Mouse (Mus musculus) CD4-positive helper T cell, adult 2 months (primary cell): ENCODE results near the gene Jagn1.

Experiments
- DNase-seq: peaks from one replicate; pipeline ENCODE4 v3.0.0-alpha.2; 2012; ENCODE audit warnings: low read depth, missing footprints, low spot score

Jagn1 gene

DNA sequence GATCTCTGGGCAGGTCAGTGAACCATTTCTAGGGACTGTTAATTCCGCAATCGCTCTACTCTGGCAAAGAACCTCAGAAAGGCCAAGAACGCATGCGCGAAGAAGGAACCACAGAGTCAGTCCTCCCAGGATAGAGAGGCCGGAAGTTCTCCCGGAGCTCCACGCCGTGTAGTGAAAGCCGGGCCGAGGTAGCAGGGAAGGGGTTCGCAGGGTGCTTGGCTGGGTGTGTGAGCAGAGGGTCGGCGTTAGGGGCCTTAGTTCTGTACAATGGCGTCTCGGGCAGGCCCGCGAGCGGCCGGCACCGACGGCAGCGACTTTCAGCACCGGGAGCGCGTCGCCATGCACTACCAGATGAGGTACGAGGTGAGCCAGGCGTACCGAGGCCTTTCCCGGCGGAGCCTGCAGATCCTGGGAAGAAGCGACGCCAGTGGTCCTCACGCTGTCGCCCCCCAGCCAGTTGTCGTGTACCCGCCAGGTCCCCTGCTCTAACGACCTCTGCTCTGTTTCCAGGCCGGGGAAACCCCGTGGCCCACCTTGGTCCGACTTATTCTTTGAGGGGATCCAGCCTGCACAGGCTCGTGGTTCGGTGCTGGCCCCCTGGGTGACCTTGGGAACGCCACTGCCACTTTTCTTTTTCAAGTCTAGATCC, at the start of gene Jagn1:
Jagn1 (plus strand) TSS at position 128 of the 649 bp plus-strand sequence.
- peak; percentile 91 for DNase-seq

DNA sequence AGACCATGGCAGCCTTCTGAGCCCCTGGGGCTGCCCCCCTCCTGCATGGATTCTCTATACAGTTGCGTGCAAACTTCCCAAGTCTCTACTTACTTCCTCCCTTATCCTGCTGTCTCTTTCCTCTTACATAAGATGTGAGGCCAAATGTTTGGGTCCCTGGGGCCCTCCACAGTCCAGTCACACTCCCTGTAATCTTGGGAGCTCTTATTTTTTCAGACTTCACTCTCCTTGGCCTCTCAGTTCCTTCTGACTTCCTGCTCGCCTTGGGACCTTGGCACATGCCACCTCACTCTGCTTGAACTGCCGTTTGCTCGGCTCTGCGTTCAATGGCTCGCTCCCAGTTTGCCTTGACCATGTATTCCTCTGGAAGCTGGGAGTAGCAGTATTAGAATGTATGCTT, 48.4 kb upstream of the Jagn1 start:
- no peak for DNase-seq

DNA sequence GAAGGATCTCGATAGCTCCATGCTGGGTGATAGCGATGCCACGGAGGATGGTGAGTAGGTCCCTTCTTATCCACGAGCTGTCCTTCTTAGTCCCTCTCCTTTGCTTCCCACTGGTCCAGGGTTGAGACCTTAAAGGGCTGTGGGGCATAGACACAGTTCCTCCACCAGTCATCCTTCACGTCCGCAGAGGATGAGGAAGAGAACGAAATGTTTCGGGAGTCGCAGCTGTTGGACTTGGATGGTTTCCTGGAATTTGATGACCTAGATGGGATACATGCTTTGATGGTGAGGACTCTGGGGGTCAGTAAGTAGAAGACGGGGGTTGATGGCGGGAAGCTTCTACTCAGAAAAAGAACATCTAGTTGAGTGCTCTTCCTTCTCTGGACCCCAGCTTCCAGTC, 47.6 kb upstream of the Jagn1 start:
- no peak for DNase-seq

DNA sequence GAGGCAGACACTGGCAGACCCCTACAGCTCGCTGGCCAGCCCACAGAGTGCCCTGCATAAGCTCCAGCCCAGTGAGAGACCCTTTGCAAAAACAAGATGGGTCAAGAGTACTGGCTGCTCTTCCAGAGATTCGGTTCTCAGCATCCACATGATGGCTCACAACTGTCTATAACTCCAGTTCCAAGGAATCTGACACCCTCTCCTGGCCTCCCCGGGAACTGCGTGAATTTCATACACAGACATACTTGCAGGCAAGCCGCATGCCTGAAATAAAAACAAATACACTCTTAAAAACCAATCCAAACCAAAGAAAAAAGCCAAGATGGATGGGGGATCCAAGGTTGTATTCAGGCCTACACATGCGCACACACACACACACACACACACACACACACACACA, 46.9 kb upstream of the Jagn1 start:
- no peak for DNase-seq

DNA sequence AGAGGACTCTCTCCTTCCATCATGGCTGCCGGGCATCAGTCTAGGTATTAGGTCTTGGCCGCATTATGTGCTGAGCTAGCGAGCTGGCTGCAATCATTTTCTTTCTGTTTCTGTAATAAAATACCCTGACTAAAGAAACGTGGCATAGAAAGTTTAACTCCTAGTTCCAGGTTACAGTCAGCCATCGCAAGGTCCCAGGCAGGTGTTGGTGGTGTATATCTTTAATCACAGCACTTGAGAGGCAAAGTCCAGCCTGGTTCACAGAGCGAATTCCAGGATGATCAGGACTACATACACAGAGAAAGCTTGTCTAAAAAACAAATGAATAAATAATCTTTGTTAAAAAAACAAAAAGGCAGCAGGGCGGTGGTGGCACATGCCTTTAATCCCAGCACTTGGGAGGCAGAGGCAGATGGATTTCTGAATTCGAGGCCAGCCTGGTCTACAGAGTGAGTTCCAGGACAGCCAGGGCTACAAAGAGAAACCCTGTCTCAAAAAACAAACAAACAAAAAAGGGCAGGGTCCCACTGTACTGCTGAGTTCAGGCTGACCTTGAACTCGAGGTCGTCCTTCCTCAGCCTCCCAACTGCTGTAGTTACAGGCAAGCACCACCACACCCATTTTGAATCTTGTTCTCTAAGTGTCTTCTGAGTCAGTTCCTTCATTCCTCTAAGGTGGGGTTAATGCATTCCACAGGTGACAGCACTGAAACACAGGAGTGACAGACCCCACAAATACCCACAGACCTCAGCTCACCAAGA, 45.9 kb upstream of the Jagn1 start:
- no peak for DNase-seq

DNA sequence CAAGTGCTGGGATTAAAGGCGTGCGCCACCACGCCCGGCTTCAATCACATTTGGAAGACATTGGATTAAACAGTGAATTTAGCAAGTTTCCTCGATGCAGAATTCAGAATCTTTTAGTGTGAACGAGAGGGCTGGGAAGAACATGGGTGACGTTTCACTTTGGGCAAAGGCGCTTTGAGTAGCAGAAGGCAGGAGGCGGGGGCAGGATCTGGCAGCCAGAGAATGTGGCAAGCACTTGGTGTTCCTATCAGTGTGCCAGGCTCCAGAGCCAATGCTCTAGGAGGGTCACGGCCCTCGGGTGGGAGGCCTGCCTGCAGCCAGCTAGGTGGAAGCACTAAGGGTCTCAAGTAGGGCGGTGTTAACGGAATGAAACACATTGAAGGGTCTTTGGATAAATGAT, 40.3 kb upstream of the Jagn1 start:
- DNase-seq, result no peak

DNA sequence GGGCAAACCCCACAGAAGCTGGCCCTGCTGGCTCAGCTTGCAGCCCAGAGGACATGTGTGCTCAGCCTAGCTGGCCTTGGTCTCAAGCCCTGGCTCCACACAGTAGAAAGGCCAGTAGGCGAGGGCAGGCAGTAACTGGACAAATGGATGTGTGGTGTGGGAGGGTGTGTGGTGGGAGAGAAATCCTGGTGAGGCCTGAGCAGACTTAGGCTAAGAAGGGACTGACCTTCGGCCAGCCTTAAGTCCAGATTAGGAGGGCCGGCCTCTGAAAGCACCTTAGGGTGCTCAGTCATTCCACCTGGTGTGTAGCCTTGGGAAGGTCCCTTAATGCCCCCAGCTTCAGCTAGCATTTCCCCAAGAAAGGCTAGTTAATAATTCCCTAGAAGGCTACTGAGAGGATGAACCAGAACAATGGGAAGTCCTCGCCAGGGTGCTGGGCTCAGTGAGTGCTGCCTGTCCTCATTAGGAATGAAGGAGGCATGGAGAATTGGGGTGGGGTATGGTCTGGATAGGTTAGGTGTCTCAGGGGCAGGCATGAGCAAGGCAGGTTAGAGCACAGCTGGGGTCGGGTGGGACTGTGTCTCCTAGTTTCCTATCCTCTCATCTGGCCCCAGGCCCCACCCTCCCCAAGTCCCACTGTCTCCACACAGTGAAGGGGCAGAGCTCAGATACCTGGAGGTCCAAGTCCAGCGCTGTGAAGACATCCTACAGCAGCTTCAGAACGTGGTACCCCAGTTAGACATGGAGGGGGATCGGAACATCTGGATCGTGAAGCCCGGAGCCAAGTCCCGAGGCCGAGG, 37.5 kb upstream of the Jagn1 start:
- no peak for DNase-seq

DNA sequence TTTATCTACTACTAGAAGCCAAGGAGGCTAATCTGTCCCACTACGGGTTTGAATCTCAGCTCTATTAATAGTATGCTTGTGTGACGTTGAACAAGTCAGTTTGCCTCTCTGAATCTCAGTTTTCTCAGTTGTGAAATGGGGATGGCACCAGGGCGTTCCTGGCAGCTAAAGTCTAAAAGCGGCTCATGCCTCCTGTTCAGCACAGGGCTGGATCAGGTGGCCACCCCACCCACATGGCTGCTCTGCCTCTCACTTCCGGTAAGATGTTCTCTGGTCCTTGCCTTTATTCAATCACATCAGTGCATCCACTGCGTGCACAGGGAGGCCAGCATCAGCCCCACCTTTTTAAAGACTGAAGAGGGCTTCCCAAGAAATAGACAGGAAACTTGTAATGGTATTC, 36.9 kb upstream of the Jagn1 start:
- no peak for DNase-seq

DNA sequence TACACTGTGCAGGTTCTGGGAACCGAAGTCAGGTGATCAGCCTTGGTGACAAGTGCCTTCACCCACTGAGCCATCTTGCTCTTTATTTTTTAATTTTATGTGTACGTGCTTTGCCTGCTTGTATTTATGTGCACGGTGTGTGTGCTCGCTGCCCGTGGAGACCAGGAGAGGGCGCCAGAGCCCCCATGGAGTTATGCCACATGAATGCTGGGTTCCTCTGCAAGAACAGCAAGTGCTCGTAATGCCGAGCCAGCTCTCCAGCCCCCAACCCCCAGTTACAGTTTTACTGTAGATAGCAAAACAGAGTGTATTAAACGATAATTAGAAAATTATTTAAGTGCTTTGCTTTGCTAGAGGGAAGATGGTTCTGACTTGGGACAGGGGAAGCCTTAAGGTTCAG, 35.7 kb upstream of the Jagn1 start:
- no peak for DNase-seq

DNA sequence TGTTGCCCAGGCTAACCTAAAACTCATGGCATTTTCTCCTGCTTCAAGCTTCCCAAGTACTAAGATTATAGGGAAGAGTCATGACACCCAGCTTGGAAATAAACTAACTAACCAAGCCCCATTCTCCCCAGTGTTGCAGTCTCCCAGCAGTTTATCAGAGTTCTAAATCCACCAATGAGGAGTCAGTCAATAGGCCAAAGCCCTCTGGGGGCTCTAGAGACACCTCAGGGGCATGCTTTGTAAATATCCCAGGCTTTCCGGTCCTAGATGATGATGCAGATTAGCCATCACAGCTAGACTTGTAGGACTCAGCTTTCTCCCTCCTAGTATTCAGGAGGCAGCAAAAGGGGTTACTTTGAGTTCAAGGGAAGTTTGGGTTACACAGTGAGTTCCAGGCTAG, 32.4 kb upstream of the Jagn1 start:
- DNase-seq, result no peak

DNA sequence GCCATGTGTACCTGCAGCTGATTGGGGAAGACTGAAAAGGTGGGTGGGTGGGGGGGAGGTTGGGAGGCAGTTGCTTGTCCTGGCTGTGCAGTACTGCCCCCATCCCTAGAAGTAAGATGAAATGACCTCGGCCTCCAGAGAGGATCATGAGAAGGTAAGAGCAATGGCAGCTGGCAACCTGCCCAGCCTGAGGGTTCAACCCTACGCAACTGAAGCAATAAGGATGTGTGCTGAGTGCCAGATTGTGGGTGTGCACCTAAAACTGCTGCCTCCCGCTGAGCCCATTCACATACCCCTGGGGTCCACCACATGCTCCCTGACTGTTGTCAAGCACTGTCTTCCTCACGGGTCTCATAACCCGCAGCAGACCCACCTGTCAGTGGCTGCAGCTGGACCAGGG, 26.0 kb upstream of the Jagn1 start:
- DNase-seq, result no peak

DNA sequence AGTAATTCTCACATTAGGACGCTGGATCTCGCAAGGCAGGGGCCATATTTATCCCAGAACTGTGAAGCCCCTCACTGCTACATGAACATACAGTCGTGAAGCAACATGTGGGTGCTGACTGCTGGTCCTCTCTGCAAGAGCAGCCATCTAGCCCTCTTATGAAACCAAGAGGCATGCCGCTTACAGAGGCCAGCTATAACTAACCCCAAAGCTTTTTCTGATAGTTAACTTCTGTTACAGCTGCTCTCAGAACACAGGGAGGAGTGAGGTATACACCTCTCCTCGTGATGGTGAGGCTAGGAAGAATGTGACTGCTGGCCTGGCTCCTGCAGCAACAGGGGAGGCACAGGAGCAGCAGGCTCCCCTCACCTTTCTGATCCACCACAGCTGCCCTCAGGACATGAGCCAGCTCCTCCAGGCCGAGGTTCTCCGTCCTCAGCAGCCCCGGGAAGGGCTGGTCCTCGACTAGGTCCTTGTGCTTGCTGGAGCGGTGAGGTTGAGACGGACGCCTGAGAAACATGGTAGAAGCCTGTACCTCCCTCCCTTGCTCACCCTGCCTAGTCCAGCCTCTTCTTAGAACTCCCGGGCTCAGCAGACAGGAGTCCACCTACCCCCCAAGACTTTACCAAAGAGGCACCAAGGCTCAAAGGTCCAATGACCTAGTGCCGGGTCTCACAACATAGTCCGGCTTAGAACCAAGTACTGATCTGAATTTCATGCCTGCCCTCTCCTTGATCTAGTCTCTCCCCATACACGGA, 23.7 kb upstream of the Jagn1 start:
- DNase-seq, result no peak

DNA sequence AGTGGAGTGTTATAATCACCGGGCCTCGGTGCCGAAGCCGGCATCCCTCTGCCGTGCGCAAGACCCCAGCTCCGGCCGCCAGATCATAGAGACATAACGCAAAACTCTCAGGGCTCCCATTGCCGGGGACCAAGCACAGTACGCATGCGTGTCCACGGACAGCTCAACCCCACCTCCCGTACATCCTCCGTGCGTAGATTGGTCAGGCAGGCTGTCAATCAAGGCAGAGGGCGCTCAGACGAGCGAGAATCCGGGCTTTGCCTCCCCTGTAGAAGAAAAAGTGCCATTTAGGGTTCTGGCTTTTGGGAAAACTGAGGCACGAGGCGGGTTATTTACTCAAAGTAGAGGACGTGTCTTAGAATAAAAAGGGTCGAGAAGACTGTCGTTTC, 23.2 kb upstream of the Jagn1 start, which contains the start of gene Rpusd3:
Rpusd3 (minus strand) TSS at position 142 of the 389 bp plus-strand sequence.
- peak; percentile 97 for DNase-seq

DNA sequence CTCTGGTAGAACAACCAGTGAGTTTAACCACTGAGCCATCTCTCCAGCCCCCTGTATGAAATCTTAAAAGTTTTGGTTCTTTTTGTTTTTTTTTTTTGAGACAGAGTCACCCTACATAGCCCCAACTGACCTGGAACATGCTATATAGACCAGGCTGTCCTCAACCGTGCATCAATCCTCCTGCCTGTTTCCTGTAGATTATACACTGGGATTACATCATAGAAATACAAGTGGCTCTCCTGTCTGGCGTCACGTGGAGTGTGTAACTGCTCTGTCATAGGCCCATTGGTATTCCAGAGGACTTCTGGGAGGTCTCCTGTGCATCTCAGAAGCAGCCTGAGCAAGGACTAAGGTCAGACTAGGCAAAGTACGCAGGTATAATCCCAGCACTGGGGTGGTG, 19.4 kb upstream of the Jagn1 start:
- no peak for DNase-seq

DNA sequence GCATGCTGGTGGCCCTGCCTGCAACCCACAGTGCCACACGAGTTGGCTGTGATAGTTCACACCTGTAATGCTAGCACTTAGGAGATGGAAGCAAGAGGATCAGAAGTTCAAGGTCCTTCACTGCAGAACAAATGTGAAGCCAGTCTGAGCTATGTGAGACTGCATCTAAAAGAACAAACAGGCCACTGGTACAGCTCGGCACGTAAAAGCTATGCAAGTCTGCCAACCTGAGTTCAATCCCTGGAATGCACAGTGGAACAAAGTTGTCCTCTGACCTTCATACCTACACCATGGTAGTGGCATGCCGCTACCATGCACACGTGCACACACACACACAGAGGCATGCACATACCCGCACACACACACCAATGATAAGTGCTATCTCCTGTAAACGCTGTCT, 18.2 kb upstream of the Jagn1 start:
- DNase-seq, result no peak

DNA sequence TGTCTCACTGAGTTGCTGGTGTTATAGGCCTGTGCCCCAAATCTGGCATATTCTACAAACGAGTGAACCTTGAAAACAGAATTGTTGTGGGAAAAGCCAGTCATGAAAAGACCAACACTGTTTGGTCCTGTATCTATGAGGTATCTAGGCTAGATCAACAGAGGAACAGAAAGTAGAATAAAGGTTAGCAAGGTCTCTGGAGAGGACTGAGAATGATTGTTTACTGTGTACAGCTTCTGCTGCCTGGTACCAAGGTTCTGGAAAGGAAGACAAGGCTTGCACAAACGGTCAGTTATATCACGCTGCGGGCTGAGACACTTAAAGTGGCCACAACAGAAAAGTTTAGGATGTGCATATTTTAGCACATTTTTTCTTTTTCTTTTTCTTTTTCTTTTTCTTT, 15.7 kb upstream of the Jagn1 start:
- no peak for DNase-seq

DNA sequence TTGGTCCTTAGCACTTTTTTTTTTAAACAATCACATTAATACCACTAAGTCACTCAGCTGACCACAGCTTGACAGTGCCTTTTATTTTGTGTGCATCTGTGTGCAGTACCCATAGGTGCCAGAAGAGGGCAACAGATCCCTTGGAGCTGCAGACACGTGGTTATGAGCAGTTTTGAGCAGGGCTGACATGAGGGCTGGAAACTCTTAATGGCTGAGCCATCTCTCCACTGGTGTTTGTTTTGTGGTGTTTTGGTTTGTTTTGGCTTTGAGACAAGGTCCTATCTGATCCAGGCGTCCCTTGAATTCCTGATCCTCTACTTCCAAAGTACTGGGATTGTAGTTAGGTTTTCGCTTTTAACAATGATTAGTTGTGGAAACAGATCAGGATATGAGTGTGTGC, 15.0 kb upstream of the Jagn1 start:
- DNase-seq, result peak; percentile 55

DNA sequence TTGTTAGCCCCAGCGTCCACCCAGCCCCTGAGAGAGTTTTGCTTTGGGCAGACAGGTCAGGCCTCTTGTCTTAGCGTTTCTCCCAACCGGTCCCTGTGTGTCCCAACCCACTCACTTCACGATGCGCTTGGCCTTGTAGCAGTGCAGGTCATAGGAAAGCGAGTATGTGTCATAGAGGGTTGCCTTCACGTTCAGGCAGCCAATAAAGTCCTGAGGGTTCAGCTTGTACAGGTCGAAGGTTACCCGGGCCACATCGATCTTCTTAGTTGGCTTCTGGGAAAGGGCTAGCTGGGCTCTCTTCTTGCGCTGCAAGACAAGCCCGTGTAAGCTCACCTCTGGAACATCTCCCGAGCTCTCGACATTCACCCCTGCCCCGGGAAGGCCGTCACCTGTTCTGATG, 14.4 kb upstream of the Jagn1 start:
- no peak for DNase-seq

DNA sequence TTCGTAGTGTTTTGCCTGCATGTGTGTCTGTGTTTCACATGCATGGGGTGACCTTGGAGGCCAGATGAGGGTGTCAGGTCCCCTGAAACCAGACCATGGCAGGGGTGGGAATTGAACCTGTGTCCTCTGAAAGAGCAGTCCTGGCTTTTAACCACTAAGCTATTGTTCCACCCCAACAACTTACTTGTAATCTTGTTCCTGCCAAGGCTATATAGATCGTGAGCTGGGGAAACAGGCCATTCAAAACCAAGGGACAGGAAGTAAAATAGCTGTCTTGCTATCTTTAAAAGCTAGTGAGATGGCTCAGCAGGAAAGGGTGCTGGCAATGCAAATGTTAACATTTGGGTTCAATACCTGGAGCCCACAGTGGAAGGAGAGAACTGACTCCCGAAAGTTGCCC, 12.4 kb upstream of the Jagn1 start:
- no peak for DNase-seq

DNA sequence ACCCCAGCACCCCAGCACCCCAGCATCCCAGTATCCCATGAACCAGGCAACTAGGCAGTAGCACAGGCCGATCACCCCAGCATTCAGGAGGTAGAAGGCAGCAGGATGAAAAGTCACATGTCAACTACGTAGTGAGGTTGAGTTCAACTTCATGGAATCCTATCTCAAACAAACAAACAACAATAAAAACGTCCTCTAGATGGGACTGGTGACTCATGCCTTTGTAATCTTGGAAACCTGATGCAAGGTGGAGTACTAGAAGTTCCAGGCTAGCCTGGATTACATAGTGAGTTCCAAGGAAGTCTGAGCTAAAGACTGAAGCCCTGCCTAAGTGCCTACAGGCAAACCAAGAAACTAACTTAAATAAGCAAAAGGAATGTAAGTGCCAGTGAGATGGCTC, 11.5 kb upstream of the Jagn1 start:
- DNase-seq, result no peak

DNA sequence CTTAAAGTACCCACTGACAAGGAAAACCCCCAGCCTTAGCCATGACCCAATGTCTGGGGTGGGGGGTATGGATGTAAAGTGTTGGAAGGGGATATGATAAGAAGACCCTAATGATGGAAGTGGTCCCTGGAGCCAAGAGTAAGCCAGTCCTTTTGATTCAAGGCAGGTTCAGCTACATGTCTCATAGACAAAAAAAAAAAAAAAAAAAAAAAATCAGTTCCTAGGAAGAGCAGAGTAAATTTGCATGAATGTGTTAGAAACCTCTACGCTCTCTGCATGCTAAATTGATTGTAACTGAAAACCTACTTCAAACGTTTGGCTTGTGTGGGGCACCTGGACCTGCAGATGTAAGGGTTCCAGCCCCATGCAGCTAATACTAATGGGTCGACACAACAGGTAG, 10.6 kb upstream of the Jagn1 start:
- DNase-seq, result no peak

DNA sequence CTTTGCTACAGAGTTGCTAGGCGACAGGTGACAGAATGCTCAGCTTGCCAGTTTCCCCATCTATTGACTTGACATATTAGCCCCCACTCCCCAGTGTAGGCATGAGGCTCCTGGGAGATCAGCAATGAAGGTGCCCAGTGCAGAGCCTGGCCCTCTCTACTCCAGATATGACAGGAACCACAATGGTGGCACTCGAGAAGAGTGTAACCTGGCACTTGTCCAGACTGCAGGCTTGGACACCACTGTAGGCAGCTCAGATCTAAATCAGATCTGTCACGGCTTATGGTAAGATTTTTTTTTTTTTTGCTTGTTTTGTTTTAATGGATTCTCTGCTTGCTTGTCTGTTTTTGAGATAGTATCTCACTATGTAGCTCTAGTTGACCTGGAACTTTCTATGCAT, 8.7 kb upstream of the Jagn1 start:
- DNase-seq, result no peak
